Mouse (Mus musculus): ENCODE data around the gene Sox18.
A peak's percentile ranks its signal among the peaks of the same experiment; 100 is the strongest.

Gene Sox18

DNA sequence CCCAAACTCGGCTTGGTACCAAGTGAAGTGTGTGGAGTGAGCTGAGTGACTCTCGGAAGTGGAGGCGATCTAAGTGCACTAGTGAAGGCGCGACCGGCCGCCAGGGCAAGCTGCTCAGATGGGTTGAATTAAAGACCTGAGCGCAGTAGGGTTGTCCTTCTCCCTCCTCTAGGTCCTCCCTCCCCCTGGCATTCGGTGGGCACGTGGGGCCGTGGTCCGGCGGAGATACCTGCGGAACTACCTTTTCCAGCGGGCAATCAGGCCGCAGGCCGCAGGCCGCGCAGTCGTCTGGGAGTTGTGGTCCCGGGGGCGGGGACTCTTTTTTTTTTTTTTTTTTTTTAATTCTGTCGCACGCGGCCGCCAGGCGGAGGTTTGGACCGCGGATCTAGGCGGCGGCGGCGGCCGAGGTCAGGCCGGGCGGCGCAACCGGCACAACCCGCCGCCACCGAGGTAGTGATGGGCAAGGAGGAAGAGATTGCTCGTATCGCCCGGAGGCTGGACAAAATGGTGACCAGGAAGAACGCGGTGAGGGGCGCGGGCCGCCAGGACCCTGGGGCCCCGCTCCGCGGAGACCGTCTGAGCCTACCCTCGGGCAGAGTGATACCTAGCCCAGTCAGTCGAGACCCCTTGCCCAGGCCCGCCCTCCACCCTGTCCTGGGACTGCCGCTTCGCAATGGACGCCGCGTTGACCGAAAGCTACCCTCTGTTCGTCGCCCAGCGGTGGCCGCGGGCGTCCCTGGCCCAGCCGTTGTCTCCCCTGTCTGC lies 8.7 kb upstream of the Sox18 start, which contains the start of gene Tcea2:
TSS of gene Tcea2 (plus strand) at position 360 of the 765 bp plus-strand sequence.
- DNase-seq = peak; percentile 74

GRCm38 (mm10) chr2:181678780-181679179 lies 7.3 kb upstream of the Sox18 start:
- DNase-seq = peak; percentile 77

DNA sequence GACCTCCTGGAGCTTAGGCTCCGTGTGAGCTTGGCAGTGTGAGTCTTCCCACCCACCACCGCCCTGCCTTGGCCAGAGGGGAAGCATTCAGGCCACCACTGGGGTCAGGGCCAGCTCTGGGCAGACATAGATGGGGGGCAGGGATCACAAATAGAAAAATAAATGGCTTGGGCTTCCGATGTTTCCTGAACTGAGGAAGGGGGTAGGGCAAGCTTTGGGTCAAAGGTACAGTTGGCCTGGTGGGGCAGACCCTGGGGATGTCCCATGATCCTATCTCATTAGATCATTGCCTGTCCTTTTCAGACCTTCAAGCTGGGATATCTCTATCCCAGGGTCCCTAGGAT lies 6.3 kb upstream of the Sox18 start:
- no peak for DNase-seq

DNA sequence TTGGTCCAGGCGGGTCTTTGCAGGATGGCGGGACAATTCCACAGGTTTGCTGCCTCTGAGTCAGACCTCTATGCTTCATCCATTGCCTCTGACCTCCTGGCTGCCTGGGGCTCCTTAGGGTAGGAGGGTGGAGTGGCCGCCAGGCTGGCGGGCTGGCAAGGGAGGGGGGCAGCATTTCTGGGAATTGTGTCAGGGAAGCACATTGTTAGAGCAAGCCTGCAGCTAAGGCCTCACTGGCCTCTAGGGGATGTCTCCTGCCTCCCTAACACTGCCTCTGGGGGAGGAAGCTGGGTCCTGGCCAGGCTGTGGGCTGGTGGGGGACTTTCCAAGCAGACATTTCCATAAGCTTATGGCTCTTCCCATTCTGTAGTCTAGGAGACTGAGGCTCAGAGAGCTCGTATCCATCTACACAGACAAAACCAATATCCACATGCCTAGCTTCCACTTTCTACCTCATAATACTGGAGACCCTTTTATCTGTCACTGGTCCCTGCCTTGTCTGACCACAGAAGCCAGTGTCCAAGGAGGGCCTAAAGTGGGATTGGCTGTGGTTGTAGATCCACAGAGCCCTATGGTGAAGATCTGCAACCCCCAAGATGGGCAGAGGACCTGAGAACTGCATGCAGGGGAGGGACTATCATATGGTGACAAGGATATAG lies 5.8 kb upstream of the Sox18 start:
- no peak for DNase-seq

DNA sequence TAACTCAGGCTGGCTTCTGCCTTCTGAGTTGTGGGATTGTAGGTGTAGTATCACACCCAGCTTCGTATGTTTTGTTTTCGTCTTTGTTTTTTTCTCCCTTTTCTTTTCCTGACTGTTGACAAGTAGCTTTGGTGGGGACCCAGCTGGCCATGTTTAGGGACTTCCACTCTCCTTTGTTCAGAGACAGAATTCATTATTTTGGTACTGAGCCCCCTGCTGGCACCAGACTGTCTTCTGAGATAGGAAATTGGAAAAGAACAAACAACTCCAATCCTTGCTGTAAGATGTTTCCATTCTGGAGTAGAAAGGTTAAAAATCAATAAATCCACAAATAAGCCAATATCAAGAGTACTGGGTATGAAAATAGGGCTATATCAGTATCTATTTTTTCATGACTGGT lies 5.0 kb upstream of the Sox18 start:
- DNase-seq = peak; percentile 40

- no peak for DNase-seq
These were observed 4.0 kb upstream of the Sox18 start for GRCm38 (mm10) chr2:181675454-181675853.

GRCm38 (mm10) chr2:181674934-181675333 lies 3.5 kb upstream of the Sox18 start:
- DNase-seq = no peak

GRCm38 (mm10) chr2:181673501-181673900 lies 2.1 kb upstream of the Sox18 start:
- no peak for DNase-seq

DNA sequence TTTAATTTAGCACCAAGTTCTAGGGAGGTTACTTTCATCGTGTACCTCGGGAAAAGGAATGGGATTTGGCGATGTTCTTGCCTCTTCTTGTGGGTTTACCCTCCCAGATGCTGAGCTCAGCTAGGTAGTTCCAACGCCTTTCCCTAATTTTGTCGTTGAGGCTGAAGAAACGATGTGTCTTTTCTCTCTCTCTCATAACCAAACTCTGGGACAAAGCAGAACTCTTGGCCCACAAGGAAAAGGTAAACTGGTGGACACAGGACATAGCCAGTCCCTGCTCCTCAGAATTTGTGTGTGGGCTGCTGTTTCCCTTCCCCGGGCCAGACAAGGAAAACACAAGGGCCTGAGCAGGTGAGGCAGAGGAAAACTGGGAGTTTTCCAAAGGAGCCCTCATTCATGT lies 544 bp upstream of the Sox18 start:
- no peak for DNase-seq

DNA sequence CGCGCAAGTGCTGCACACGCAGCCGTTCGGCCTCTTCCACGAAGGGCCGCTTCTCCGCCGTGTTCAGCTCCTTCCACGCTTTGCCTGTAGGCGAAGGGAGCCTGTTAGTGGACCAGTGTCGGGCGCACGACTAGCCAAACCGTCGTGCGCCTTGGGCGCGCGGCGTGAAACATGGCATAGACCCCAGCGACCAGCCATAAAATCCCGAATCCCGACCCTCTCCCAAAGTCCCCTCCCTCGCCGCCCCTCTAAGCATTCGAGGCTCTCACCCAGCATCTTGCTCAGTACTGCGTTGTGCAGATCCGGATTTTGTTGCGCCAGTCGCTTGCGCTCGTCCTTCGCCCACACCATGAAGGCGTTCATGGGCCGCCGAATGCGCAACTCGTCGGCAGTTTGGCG lies 528 bp downstream of the Sox18 start:
- DNase-seq = no peak

DNA sequence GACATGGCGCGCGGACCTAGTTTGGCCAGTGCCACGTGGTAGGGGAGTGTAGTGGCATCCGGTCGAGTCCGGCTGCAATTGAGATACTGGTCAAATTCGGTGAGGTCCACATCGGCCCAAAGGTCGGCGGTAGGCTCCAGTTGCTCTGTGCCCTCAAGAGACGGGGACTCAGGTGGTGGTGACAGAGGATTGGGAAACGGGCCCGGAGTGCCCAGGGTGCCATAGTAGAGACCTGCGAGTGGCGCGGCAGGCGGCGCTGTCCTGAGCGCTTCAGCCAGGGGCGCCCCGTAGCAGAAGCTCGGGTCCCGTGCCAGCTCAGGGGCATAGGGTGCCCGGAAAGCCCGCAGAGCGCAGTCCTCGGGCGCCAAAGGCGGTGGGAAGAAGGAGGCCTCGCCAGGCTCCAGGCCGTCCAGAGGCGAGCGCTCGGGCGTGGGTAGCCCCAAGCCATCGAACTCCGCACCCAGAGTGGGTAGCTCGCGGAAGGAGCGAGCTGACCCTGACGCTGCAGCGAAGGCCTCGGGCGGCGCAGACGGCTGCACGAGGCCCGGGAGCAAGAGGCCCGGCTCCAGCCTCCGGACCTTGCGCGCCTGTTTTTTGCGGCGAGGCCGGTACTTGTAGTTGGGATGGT lies 1.0 kb downstream of the Sox18 start:
- DNase-seq = peak; percentile 40

DNA sequence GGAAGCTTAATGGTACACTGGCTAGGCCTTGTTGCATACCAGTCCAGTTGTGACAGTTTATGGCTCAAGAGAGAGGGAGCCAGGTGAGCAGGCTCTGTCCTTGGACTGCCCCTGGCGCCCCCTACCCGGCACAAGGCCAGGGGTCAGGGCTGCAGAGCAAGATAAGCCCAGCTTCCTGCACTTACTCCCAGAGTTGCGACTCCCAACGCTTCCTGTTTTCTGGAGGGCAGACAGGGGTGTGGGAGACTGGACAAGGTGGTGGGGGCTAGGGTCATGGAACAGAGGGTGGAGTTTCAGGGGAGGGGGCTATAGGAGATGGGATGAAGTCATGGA lies 8.2 kb downstream of the Sox18 start:
- DNase-seq = no peak

DNA sequence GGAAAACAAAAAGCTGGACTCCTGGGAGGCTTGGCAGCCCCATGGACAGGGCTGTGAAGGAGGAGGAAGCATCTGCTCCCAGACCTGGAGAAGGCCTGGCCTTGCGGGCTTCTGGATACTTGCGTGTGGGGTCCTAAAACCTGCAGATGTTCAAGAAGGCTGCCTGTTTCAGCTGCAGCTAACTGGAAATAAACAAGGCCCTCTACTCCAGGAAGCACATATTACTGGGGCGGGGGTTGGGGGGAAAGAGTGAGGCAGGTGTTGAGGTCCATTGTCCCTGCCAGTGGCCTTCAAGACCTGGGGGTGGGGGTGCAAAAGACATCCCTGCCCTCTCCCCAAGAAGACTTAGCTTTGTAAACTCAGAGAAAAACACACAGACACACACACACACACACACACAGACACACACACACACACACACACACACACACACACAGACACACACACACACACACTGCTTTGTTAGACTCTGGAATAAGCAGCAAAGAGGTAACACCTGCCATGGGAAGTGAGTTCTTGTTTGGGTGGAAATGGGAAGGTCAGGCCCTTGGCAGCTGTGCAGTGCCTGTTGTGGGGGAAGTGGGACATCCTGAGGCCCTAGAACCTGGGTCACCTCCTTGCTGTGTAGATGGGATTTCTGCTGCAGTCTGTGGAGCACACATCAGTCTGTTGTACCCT lies 8.7 kb downstream of the Sox18 start:
- no peak for DNase-seq

- DNase-seq = peak; percentile 85
These were observed 11.8 kb downstream of the Sox18 start for GRCm38 (mm10) chr2:181659609-181660055.

DNA sequence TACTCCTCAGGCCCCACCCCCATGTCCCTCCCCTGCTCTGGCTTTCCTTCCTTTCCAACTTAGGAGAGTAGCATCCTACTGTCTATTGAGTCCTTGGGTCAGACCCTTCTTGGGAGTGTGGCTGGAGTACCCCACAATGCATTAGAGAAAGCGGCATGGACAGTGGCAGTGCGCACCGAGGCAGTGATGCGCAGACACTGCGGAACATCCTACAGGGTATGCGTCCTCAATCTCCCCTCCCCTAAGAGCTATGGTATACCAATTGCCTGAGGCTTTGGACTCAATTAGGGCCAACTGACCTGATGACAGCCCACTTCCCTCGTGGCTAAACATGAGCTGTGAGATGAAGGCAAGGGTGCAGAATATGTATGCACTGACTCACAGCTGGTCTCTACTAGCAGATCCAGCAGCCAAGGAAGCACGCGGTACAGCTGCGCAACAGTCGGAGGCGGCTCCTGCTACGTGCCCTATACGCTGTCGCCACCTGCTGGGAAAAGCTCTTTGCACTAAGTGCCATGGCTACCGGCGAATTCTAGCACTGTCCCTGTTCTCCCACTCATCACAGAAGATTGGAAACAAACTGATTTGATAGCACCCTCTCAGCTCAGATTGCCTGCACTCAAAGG lies 12.4 kb downstream of the Sox18 start:
- peak; percentile 82 for DNase-seq

DNA sequence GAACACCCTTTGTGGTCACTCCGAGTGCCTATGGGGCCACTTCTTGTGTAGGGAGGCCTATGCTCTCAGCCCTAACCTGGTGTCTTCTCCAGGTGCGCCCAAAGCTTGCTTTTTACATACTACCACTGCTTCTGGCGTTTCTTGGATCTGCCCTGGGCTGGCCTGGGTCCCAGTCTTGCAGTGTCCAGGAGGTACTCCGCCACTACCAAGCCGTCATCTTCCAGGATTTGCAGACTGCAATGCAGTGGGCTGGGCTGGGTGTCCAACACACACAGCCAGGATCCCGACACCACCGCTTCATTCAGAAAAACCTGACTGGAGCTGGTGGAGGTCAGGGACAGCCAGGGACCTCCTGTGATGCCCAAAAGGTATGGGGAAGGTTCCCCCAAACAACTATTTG lies 12.9 kb downstream of the Sox18 start:
- DNase-seq = no peak

DNA sequence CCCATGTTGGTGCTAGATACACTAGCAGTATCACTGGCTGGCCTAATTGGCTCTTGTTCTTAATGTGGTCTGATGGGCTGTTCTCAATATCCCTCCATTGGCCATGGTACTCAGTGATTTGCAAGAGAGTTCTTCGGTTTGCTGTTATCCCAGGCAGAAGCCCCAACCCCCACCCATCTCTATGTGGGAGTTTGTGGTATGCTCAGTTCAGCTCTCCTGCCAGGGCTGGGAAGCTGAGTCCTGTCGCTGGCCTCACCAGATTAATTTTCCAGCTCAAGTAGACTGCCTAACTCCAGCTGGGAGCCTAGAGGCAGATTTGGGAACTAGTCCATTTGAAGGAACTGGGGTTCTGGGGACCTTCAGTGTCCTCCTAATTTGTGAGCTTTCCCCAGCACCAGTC lies 14.0 kb downstream of the Sox18 start:
- DNase-seq = no peak

DNA sequence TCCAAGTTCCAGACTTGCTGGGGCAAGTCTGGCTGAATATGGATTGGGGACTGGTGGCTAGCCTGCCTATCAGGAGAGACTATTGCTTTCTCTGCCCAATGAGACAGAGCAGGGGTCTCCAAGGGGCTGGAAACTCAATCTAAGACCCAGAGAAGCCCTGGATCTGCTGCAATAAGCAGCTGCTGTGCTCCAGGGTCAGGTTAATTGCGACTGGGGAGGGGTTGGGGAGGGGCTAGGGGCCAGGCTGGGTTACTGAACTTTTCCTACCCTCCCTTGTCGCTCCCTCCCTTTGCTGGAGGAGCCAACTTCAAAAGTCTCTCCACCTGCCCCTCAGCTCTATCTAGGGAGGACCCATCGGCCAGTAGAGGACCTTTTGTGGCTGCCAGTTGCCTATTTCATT lies 14.7 kb downstream of the Sox18 start, which contains the start of gene Gm29797:
TSS of gene Gm29797 (plus strand) at position 301 of the 400 bp plus-strand sequence.
- no peak for DNase-seq

DNA sequence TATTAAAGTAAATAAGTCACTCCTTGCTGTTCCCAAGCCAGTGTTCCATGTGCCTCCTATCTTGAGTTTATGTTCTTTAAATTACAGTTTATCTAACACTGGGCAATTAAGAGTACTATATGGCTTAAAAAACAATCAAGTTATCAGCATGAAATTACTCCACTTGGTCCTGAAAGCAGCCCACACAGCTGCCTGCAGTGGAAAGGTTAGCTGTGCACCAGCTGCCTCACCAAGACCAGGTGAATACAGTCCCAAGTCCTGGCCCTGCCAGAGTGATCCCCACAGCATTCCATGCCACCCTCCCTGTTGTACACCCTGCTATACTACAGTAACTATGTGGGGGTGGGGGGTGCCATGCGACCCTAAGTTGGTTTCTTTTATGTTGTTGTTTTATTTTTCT lies 17.9 kb downstream of the Sox18 start:
- no peak for DNase-seq

- no peak for DNase-seq
These were observed 18.4 kb downstream of the Sox18 start for GRCm38 (mm10) chr2:181653065-181653464.

GRCm38 (mm10) chr2:181648926-181649325 lies 22.5 kb downstream of the Sox18 start:
- DNase-seq = no peak

DNA sequence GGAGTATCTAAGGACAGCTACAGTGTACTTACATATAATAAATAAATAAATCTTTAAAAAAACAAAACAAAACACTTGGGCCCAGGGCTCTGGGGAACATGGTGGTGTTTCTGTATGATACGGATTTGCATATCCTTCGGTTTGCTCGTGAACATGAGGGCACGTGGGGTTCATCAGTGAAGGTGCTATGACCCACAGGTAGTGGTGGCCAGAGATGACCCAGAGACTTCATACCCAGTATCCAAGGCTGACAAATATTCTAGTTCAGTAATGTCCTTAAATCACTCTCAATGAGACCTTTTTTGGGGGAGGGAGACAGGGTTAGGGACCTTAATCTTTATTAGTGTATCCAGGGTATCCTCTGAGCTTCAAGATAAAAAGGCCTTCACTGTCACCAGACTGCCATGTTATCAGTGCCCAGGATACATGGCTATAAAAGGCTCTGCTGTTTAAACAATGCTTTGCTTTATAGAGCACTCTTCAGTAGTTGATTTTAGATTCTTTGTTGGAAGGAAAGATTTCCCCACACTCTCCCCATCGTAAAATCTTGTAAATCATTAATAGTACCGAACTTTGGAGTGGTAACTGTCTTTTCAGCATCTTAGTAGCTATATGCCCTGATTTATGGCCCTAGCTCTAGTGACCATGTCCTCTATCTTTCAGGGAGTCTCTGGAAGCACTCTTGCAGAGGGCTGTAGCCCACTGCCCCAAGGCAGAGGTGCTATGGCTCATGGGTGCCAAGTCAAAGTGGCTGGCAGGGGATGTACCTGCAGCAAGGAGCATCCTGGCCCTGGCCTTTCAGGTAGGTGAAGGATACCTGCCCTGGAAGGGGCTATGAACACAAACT lies 24.6 kb downstream of the Sox18 start:
- no peak for DNase-seq

Measured in thymus, postnatal 4 days (tissue).